Mouse (Mus musculus) olfactory bulb, adult 2 months (tissue): ENCODE data around the gene Ddit4l. TPM values are rescaled to one million over a fixed set of nuclear protein-coding genes. Genes with fewer than 3 reads are reported as not detected.

Source experiments
- H3K27ac ChIP-seq: fragments of 200-500 bp; 2 replicates; pipeline ENCODE4 v1.5.1; 2012; ENCODE audit warnings: low read depth, low read length; ENCODE audit not compliant: insufficient read depth
- H3K4me1 ChIP-seq: fragments of 200-500 bp; 2 replicates; pipeline ENCODE4 v1.6.1; 2012; ENCODE audit warnings: low read length; ENCODE audit not compliant: control insufficient read depth, insufficient read depth
- H3K4me3 ChIP-seq: fragments of 200-500 bp; 2 replicates; pipeline ENCODE4 v1.5.1; 2012; ENCODE audit warnings: mild to moderate bottlenecking, low read depth, low read length, moderate library complexity; ENCODE audit not compliant: insufficient read depth
- CTCF ChIP-seq: fragments of 200-500 bp; IDR thresholded peaks from 2 replicates; pipeline ENCODE4 v1.5.1; 2012; ENCODE audit warnings: low read depth, mild to moderate bottlenecking, low read length, moderate library complexity; ENCODE audit not compliant: insufficient read depth
- POLR2A ChIP-seq: fragments of 200-500 bp; IDR thresholded peaks from 2 replicates; pipeline ENCODE4 v1.6.1; 2012; ENCODE audit warnings: mild to moderate bottlenecking, low read depth, low read length, moderate library complexity; ENCODE audit not compliant: insufficient read depth
- WGBS: fragments of 180-500 bp; shearing (Covaris S2); methylation state at CpG from one replicate; pipeline ENCODE4 v1.1.7; 2018; 5-methylcytosine and 5-hydroxymethylcytosine counted together
- polyA plus RNA-seq: library from polyadenylated mRNA; stranded (reverse); fragments of >200 nt; gene quantifications from 2 replicates; pipeline ENCODE4 v1.2.4, GENCODE M21; 2012; ENCODE audit warnings: low replicate concordance; ENCODE audit not compliant: missing spikeins, insufficient read depth, insufficient read length

The Ddit4l gene
- polyA plus RNA-seq, 1 experiment, result not detected

DNA sequence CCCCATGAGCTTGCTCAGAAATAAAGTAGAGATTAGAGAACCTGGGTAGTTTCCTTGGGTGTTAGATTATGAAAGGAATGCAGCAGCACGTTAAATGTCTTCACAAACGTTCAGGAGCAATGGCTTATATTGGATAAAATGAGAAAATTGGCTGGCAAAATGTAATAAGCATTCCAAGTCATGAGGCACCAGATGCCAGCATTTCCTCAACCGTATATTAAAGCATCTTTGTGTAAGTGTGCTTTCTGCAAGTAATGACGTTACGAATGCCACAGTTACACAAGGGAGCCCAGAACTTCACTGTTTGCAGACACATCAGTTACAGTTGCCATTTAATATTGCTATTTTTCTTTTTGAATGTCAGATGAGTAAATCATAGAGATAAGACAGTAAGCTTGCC, 872 bp upstream of the Ddit4l start:
- TF ChIP-seq CTCF (no peak), POLR2A (no peak)
- no peak overlapping the region for H3K27ac ChIP-seq

DNA sequence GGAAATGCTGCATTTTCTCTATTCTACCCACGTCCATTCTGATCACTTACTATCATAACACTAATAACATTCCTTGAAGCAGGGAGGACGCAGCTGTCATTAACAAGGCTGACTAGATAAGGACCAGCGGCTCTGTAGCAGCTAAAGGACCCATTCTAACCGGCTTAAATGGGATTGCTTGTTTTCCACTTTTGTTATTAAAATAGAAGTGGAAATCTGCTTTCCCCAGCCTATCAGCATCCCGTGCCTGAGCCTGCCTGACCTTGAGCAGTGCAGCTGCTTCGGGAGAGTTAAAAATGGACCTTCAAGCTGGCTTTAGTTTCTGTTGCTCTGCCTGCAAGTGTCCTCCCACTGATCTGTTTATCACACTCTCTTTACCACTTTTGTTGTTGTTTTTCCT, 679 bp downstream of the Ddit4l start:
- Histone ChIP-seq H3K4me3 (no peak overlapping the region), H3K27ac (no peak overlapping the region), H3K4me1 (peaks cover 17% of the 10 kb centered on the region)
- WGBS, result 57% methylated on average over 6 of the region's 6 CpGs
- TF ChIP-seq CTCF (no peak), POLR2A (no peak)

More for the DNA sequence above, 872 bp upstream of the Ddit4l start:
- Histone ChIP-seq H3K4me1 (peaks cover 17% of the 10 kb centered on the region), H3K4me3 (no peak overlapping the region)
- 83% methylated on average over 5 of the region's 5 CpGs for WGBS

DNA sequence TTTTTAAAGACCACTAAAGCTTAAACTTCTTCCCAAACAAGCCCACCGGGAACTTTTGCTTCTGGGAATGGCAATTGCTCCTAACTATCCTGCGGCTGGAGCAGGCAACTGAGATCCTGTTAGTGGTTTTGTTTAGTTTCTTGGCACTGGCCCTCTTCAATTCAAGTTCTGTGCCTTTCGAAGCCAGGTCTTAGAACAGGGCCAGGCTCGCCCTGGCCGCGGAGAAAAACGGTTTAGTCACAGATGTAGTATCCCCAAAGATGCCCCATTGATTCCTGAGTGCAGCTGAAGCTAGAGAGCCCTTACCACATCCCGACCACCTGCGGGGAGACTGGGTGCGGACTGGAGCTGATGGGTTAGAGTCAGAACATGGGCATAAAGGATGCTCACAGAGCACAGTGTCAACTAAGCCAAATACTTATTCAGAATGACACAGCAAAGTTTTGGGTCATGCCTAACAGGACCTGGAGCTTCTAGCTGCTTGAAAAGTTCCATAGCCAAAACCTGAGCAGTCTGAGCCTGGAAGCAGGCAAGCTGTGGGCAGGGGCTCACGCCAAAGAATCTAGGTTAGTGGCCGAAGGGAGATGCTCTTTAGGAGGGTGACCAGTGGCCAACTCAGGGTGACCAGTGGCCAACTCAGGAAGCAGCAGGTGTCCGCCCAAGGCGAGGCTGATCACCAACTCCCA, 1.6 kb downstream of the Ddit4l start:
- WGBS, result 25% methylated on average over 14 of the region's 14 CpGs
- TF ChIP-seq POLR2A, result no peak
- TF ChIP-seq CTCF, result no peak
- peaks cover 17% of the 10 kb centered on the region for H3K4me1 ChIP-seq
- 0 out of 2 replicates have a peak overlapping the region, but pooled peaks have one; percentile 7 for H3K27ac ChIP-seq
- peak overlapping the region; percentile 36 for H3K4me3 ChIP-seq

DNA sequence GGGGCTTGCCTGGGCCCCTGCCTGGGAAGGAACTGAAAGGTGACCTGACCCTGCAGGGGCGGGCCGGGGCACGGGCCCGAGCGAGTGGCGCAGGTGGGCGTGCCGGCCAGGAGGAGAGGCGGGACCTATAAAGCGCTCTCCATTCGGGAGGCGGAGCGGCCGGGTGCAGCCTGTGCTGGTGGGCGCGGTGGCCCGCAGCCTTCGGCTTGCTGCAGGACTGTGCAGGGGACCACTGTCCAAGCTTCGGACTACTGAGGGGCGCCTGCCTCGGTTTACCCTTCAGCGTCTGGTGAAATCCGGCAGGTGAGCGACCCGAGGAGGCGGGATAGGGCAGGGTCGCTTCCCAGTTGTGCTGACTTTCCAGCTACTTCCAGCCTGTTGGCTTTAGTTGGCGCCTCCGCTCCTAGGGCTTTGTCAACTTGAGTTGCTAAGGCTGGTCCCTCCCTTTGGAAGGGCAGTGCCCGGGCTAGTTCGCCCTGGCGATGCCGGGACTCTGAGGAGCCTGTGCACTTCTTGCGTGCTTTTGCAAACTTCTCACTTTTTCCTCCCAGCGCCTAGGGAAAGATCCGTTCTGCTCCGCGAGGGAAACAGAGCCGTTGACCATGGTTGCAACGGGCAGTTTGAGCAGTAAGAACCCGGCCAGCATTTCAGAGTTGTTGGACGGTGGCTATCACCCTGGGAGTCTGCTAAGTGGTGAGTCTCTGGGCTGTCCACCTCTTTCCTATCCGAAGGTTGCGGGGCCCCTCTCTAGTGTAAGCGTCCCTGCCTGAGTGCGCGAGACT, 2.4 kb downstream of the Ddit4l start:
- TF ChIP-seq CTCF (no peak), POLR2A (no peak)
- Histone ChIP-seq H3K27ac (0 out of 2 replicates have a peak overlapping the region, but pooled peaks have one; percentile 7), H3K4me1 (peaks cover 17% of the 10 kb centered on the region), H3K4me3 (peak overlapping the region; percentile 36)
- 2% methylated on average over 47 of the region's 47 CpGs for WGBS

DNA sequence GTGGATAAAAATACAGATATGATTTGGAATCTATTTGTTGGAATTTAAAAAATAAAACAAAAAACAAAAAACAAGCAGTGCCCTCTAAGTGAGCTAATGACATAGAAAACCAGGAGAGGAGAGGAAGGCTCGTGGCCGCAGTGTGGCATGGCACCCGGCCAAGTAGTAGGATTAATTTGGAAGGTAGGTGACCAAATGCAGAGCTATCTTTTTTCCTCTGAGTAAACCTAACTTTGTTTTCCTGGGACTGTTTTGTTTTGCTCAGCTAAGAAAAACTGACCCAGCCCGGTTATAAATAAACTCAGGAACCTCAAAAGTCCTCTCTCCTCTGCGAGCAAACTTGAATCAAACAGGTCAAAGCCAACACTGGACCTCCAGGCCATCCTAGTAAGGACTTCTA, 3.6 kb downstream of the Ddit4l start:
- Histone ChIP-seq H3K4me1 (peaks cover 17% of the 10 kb centered on the region), H3K27ac (no peak overlapping the region), H3K4me3 (no peak overlapping the region)
- no peak for TF ChIP-seq POLR2A
- no peak for TF ChIP-seq CTCF
- 65% methylated on average over 5 of the region's 5 CpGs for WGBS

DNA sequence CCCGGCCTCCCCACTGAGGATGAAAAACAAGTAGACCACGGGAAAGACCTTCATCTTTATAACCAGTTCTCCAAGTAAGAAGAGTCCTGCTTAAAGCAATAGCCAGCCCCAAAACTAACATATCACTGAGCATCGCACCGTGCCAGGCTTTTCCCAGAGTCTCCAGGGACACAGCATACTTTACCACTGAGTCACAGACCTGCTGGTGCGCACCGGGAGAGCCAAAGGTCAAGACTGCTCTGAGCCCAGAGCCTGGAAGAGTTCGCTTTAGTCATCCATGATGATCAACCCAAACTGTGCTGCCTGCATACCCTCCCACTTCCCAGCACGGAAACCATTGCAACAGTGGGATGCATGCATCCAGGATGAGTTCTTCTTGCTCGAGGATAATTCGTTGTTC, 12.3 kb downstream of the Ddit4l start:
- no peaks in the 10 kb centered on the region for H3K4me1 ChIP-seq
- 89% methylated on average over 10 of the region's 10 CpGs for WGBS
- no peak for TF ChIP-seq POLR2A
- TF ChIP-seq CTCF, result no peak
- no peak overlapping the region for H3K4me3 ChIP-seq
- H3K27ac ChIP-seq, result no peak overlapping the region

DNA sequence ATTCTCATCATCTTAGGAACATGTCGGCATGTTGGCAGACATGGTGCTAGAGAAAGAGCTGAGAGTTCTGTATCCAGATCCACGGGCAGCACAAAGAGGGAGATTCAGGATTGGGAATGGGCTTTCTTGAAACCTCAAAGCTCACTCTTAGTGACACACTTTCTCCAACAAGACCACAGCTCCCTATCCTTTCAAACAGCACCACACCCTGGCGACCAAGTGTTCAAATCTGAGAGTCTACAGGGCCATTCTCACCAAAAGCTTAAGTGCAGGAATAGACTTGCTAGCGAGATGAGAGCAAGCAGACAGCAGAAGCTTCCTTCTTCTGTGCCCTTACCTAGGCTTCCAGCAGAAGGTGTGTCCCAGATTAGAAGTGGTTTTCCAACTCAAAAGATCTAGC, 15.2 kb downstream of the Ddit4l start:
- Histone ChIP-seq H3K4me3 (no peak overlapping the region), H3K4me1 (no peaks in the 10 kb centered on the region), H3K27ac (no peak overlapping the region)
- 91% methylated on average over 4 of the region's 4 CpGs for WGBS
- TF ChIP-seq POLR2A, result no peak
- no peak for TF ChIP-seq CTCF

DNA sequence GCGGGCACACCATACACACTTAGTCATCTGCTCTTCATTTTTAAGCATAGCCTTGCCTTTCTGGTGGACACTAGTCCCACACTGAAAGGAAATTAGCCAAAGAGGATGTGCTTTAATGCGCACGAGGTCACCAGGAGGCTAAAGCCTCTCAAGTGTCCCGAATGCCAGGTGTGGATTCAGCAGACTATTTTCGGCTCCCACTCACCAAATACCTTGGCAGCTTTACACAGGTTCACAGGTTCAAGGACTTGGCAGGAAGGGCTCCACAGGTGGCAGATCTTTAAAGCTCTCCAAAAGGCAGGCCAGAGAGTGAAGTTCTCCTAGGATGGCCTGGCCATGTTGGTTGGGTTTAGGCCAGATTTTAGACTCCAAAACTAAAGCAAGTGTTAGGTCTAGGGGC, 19.8 kb downstream of the Ddit4l start:
- H3K4me1 ChIP-seq, result no peaks in the 10 kb centered on the region
- H3K4me3 ChIP-seq, result no peak overlapping the region
- 95% methylated on average over 5 of the region's 5 CpGs for WGBS
- H3K27ac ChIP-seq, result no peak overlapping the region
- no peak for TF ChIP-seq POLR2A
- no peak for TF ChIP-seq CTCF

DNA sequence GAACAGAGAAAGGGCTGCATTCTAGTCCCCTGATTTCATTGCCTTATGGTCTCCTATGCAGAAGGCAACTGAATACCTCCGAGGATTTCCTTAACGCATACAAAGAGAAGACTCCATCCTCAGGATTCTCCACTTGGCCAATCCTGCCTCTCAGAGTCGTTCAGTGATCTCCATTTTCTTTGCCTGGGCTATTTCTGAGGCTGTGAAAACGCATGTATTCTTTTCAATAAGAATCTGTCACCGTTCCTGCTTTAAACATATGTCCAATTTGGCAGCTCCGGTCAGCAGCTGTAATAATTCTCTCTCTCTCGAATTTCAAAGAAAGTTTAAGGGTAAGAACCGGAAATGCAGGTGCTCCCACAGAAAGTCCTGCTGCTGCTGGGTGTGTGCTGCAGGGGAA, 20.7 kb downstream of the Ddit4l start:
- no peak overlapping the region for H3K27ac ChIP-seq
- TF ChIP-seq CTCF (no peak), POLR2A (no peak)
- WGBS, result 50% methylated on average over 8 of the region's 8 CpGs
- H3K4me3 ChIP-seq, result no peak overlapping the region
- H3K4me1 ChIP-seq, result no peaks in the 10 kb centered on the region
